Mouse (Mus musculus) MEL (cell line): ENCODE data around the gene Med13. TPM values are rescaled to one million over a fixed set of nuclear protein-coding genes. Genes with fewer than 3 reads are reported as not detected.

Experiments used
- DNase-seq: peaks from one replicate; pipeline ENCODE4 v3.0.0; 2011; ENCODE audit warnings: low read depth, low spot score
- H3K27ac ChIP-seq: 2 replicates; pipeline ENCODE4 v1.5.1; 2012; ENCODE audit warnings: low read depth, mild to moderate bottlenecking, control low read depth, low read length, moderate library complexity; ENCODE audit not compliant: control insufficient read depth
- H3K27me3 ChIP-seq, 2 experiments: fragments of 150-350 bp in 1 of 2; sonication (generic) in 1 of 2; 2 replicates each; pipeline ENCODE4 v1.6.1; 2012; ENCODE audit warnings: low read length in 2 of 2, mild to moderate bottlenecking in 2 of 2, improper control_type of control experiment in 1 of 2, moderate library complexity in 1 of 2; ENCODE audit not compliant: insufficient read depth in 2 of 2, control insufficient read depth in 1 of 2
- H3K36me3 ChIP-seq, 2 experiments: 2 replicates each; pipeline ENCODE4 v1.6.1; 2012 to 2014; ENCODE audit warnings: low read length in 2 of 2, improper control_type of control experiment in 1 of 2, inconsistent platforms in 1 of 2, mild to moderate bottlenecking in 1 of 2; ENCODE audit not compliant: insufficient read depth in 2 of 2, control insufficient read depth in 1 of 2
- H3K4me1 ChIP-seq, 2 experiments: fragments of 150-350 bp in 1 of 2; sonication (generic) in 1 of 2; 2 replicates each; pipeline ENCODE4 v1.6.1; 2012; ENCODE audit warnings: low read length in 2 of 2, improper control_type of control experiment in 1 of 2, mild to moderate bottlenecking in 1 of 2; ENCODE audit not compliant: insufficient read depth in 2 of 2, control insufficient read depth in 1 of 2
- H3K4me3 ChIP-seq, 2 experiments: fragments of 150-350 bp in 1 of 2; sonication (generic) in 1 of 2; 2 replicates each; pipeline ENCODE4 v1.5.1; 2012; ENCODE audit warnings: low read depth in 2 of 2, low read length in 2 of 2, mild to moderate bottlenecking in 2 of 2, moderate library complexity in 2 of 2, control low read depth in 1 of 2, improper control_type of control experiment in 1 of 2; ENCODE audit not compliant: control insufficient read depth in 1 of 2, insufficient read depth in 1 of 2
- H3K79me2 ChIP-seq: 2 replicates; pipeline ENCODE4 v1.6.1; 2012; ENCODE audit warnings: mild to moderate bottlenecking, low read length, moderate library complexity; ENCODE audit not compliant: control insufficient read depth, poor library complexity, insufficient read depth
- H3K9ac ChIP-seq: 2 replicates; pipeline ENCODE4 v1.6.1; 2012; ENCODE audit warnings: low read depth, mild to moderate bottlenecking, control low read depth, low read length, moderate library complexity; ENCODE audit not compliant: control insufficient read depth, poor library complexity, severe bottlenecking
- H3K9me3 ChIP-seq: fragments of 150-350 bp; sonication (generic); replicated peaks from 2 replicates; pipeline ENCODE4 v1.6.1; 2012; ENCODE audit warnings: mild to moderate bottlenecking, low read length, improper control_type of control experiment, moderate library complexity; ENCODE audit not compliant: insufficient read depth
- CHD2 ChIP-seq: IDR thresholded peaks from 2 replicates; pipeline ENCODE4 v1.6.1; 2011; ENCODE audit warnings: low read length, improper control_type of control experiment
- CTCF ChIP-seq, 3 experiments: IDR thresholded peaks in 2 of 3; conservative IDR thresholded peaks in 1 of 3; 2 replicates each; pipeline ENCODE4 v1.5.1; 2011 to 2012; ENCODE audit warnings: low read length in 3 of 3, low read depth in 2 of 3, mild to moderate bottlenecking in 2 of 3, improper control_type of control experiment in 1 of 3, inconsistent platforms in 1 of 3, mixed read lengths in 1 of 3, moderate library complexity in 1 of 3; ENCODE audit not compliant: control insufficient read depth in 1 of 3, insufficient read depth in 1 of 3, poor library complexity in 1 of 3, severe bottlenecking in 1 of 3
- E2F4 ChIP-seq: IDR thresholded peaks from 2 replicates; pipeline ENCODE4 v1.6.1; 2011; ENCODE audit warnings: low read depth, low read length, improper control_type of control experiment, borderline replicate concordance
- ELF1 ChIP-seq: IDR thresholded peaks from 2 replicates; pipeline ENCODE4 v1.6.1; 2014; ENCODE audit warnings: low read depth, mild to moderate bottlenecking, inconsistent platforms, low read length, improper control_type of control experiment, moderate library complexity
- EP300 ChIP-seq, 2 experiments: IDR thresholded peaks; 2 replicates each; pipeline ENCODE4 v1.6.1; 2011; ENCODE audit warnings: improper control_type of control experiment in 2 of 2, low read length in 2 of 2, low read depth in 1 of 2, mild to moderate bottlenecking in 1 of 2
- GABPA ChIP-seq: IDR thresholded peaks from 2 replicates; pipeline ENCODE4 v1.6.1; 2012; ENCODE audit warnings: low read depth, mild to moderate bottlenecking, inconsistent platforms, low read length, improper control_type of control experiment, moderate library complexity
- GATA1 ChIP-seq: IDR thresholded peaks from 2 replicates; pipeline ENCODE4 v1.6.1; 2011; ENCODE audit warnings: low read depth, low read length, improper control_type of control experiment
- HCFC1 ChIP-seq: IDR thresholded peaks from 2 replicates; pipeline ENCODE4 v1.6.1; 2012; ENCODE audit warnings: low read depth, mild to moderate bottlenecking, inconsistent platforms, low read length, improper control_type of control experiment, moderate library complexity
- JUND ChIP-seq: IDR thresholded peaks from 2 replicates; pipeline ENCODE4 v1.6.1; 2011; ENCODE audit warnings: low read depth, mild to moderate bottlenecking, improper control_type of control experiment, low read length
- KAT2A ChIP-seq: conservative IDR thresholded peaks from 2 replicates; pipeline ENCODE4 v1.6.1; 2012; ENCODE audit warnings: low read depth, low read length, improper control_type of control experiment, inconsistent platforms
- MAFK ChIP-seq: IDR thresholded peaks from 2 replicates; pipeline ENCODE4 v1.6.1; 2011; ENCODE audit warnings: low read depth, mild to moderate bottlenecking, low read length, improper control_type of control experiment, borderline replicate concordance
- MAZ ChIP-seq: IDR thresholded peaks from 2 replicates; pipeline ENCODE4 v1.6.1; 2012; ENCODE audit warnings: low read depth, mild to moderate bottlenecking, inconsistent platforms, low read length, improper control_type of control experiment
- MEF2A ChIP-seq: IDR thresholded peaks from 2 replicates; pipeline ENCODE4 v1.6.1; 2014; ENCODE audit warnings: low read depth, mild to moderate bottlenecking, inconsistent platforms, low read length, improper control_type of control experiment; ENCODE audit not compliant: poor library complexity, insufficient replicate concordance, severe bottlenecking; ENCODE audit errors: extremely low read depth
- NELFE ChIP-seq: IDR thresholded peaks from 2 replicates; pipeline ENCODE4 v1.6.1; 2011; ENCODE audit warnings: low read depth, low read length, improper control_type of control experiment
- NRF1 ChIP-seq: IDR thresholded peaks from 2 replicates; pipeline ENCODE4 v1.6.1; 2014; ENCODE audit warnings: low read depth, mild to moderate bottlenecking, inconsistent platforms, low read length, improper control_type of control experiment, moderate library complexity; ENCODE audit not compliant: poor library complexity, insufficient read depth, severe bottlenecking
- POLR2AphosphoS2 ChIP-seq: IDR thresholded peaks from 2 replicates; pipeline ENCODE4 v1.6.1; 2011; ENCODE audit warnings: low read length, improper control_type of control experiment
- SMC3 ChIP-seq: IDR thresholded peaks from 2 replicates; pipeline ENCODE4 v1.6.1; 2011; ENCODE audit warnings: low read depth, low read length, improper control_type of control experiment
- TBP ChIP-seq: IDR thresholded peaks from 2 replicates; pipeline ENCODE4 v1.8.0; 2011; ENCODE audit warnings: low read depth, low read length, improper control_type of control experiment
- TCF12 ChIP-seq: IDR thresholded peaks from 2 replicates; pipeline ENCODE4 v1.6.1; 2014; ENCODE audit warnings: low read depth, mild to moderate bottlenecking, inconsistent platforms, low read length, improper control_type of control experiment, moderate library complexity
- UBTF ChIP-seq: IDR thresholded peaks from 2 replicates; pipeline ENCODE4 v1.6.1; 2012; ENCODE audit warnings: low read depth, mild to moderate bottlenecking, inconsistent platforms, low read length, improper control_type of control experiment, moderate library complexity, borderline replicate concordance; ENCODE audit not compliant: insufficient read depth
- USF1 ChIP-seq: IDR thresholded peaks from 2 replicates; pipeline ENCODE4 v1.6.1; 2014; ENCODE audit warnings: low read depth, mild to moderate bottlenecking, inconsistent platforms, low read length, improper control_type of control experiment, moderate library complexity
- USF2 ChIP-seq, 2 experiments: IDR thresholded peaks; 2 replicates each; pipeline ENCODE4 v1.6.1; 2011 to 2012; ENCODE audit warnings: improper control_type of control experiment in 2 of 2, low read length in 2 of 2, borderline replicate concordance in 1 of 2, inconsistent platforms in 1 of 2, low read depth in 1 of 2, mild to moderate bottlenecking in 1 of 2; ENCODE audit not compliant: insufficient read depth in 1 of 2
- ZKSCAN1 ChIP-seq: IDR thresholded peaks from 2 replicates; pipeline ENCODE4 v1.6.1; 2012; ENCODE audit warnings: low read depth, mild to moderate bottlenecking, inconsistent platforms, low read length, improper control_type of control experiment, moderate library complexity
- ZMIZ1 ChIP-seq: IDR thresholded peaks from 2 replicates; pipeline ENCODE4 v1.6.1; 2012; ENCODE audit warnings: low read depth, mild to moderate bottlenecking, inconsistent platforms, low read length, improper control_type of control experiment, moderate library complexity
- ZNF384 ChIP-seq: IDR thresholded peaks from 2 replicates; pipeline ENCODE4 v1.6.1; 2012; ENCODE audit warnings: low read depth, mild to moderate bottlenecking, inconsistent platforms, low read length, improper control_type of control experiment
- polyA plus RNA-seq, 2 experiments: library from polyadenylated mRNA; stranded (reverse) in 1 of 2; unstranded in 1 of 2; fragments of >175 nt in 1 of 2; fragments of >200 nt in 1 of 2; gene quantifications; 2 replicates each; pipeline versions ENCODE4 v1.2.1 to v1.2.4; 2012; ENCODE audit warnings: low replicate concordance in 2 of 2, low read depth in 1 of 2; ENCODE audit not compliant: insufficient read length in 2 of 2, insufficient read depth in 1 of 2, missing spikeins in 1 of 2
- total RNA-seq: library from RNA; depleted of rRNA; stranded (reverse); fragments of 300-350 nt; gene quantifications from 2 replicates; pipeline ENCODE4 v1.2.3, GENCODE M21; 2012

The Med13 gene
- total and polyA plus RNA-seq, 3 experiments = 23.3 to 114 (median 26.4) TPM

DNA sequence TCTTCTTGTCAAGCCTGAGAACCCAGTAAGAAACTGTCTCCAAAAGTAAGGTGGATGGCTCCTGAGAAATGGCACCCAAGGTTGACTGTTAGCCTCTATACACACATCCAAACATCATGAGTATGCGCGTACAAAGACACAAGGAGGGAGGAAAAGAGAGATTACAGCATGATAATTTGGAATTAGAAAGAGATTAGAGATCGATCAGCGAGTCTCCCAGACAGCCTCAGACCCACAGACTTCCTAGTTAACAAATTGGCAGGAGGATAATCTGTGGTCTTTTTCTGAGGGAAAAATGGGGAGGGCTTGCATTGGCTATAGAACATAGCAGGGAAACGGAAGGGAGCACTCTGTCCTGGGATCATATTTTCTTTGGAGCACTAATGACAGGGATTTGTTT lies 20.4 kb upstream of the Med13 start:
- no peak for DNase-seq
- H3K36me3 ChIP-seq = peaks cover 0 to 9% of the 10 kb centered on the region in 2 experiments; a peak in 2 of 4 replicates
- no peaks in the 10 kb centered on the region for H3K27me3 ChIP-seq
- H3K4me3 ChIP-seq = no peak overlapping the region
- no peak overlapping the region for H3K27ac ChIP-seq
- TF ChIP-seq GATA1 (no peak), EP300 (IDR thresholded peaks at IDR 0.05; ENCODE audit: low read depth in 1 of 2, low read length in 2 of 2) (no peak), GABPA (no peak), TCF12 (no peak), CHD2 (no peak), TBP (no peak), NELFE (no peak), KAT2A (no peak), CTCF (IDR thresholded peaks at IDR 0.05 in 2 of 3, conservative IDR thresholded peaks at IDR 0.05 in 1 of 3; ENCODE audit: control insufficient read depth in 1 of 3, insufficient read depth in 1 of 3, low read depth in 2 of 3, low read length in 3 of 3, poor library complexity in 1 of 3, severe bottlenecking in 1 of 3) (no peak), SMC3 (no peak)
- TF ChIP-seq, all 39 proteins: peak for 0
- Histone ChIP-seq H3K9me3 (no peaks in the 10 kb centered on the region), H3K9ac (no peak overlapping the region), H3K79me2 (no peaks in the 10 kb centered on the region), H3K4me1 (peaks cover 2 to 12% of the 10 kb centered on the region in 2 experiments; a peak in 3 of 4 replicates)

DNA sequence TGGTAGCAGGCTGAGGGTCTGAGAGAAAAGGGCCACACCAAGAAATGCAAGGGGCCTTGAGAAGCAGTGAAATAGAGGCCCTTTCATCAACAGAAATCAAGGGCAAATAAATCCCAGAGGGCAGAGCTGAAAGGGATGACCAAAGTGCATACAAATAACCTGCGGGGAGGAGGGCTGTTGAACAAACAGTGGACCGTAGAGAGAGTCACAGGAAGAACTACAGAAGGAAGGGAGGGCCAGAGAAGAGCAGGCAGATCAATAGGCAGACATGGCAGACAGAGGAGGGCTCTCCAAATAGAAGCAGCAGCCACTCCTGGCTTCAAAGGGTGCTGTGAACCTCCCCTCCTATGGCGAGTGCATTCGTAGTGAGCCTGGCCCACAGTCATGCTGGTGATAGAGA lies 19.3 kb upstream of the Med13 start:
- H3K27ac ChIP-seq = no peak overlapping the region
- peaks cover 0 to under 1% of the 10 kb centered on the region in 2 experiments; a peak in 1 of 4 replicates for H3K36me3 ChIP-seq
- no peak for TF ChIP-seq GABPA
- TF ChIP-seq MAZ = no peak
- no peak for TF ChIP-seq JUND
- no peak for TF ChIP-seq ELF1
- TF ChIP-seq HCFC1 = no peak
- no peak for TF ChIP-seq ZNF384
- no peak for TF ChIP-seq USF2 (IDR thresholded peaks at IDR 0.05; ENCODE audit: borderline replicate concordance in 1 of 2, insufficient read depth in 1 of 2, low read depth in 1 of 2, low read length in 2 of 2)
- TF ChIP-seq USF1 = no peak
- TF ChIP-seq ZKSCAN1 = no peak
- TF ChIP-seq UBTF = no peak
- TF ChIP-seq ZMIZ1 = no peak
- TF ChIP-seq NELFE = no peak
- no peak for TF ChIP-seq POLR2AphosphoS2
- TF ChIP-seq MAFK = no peak
- no peak for TF ChIP-seq E2F4
- TF ChIP-seq MEF2A = no peak
- no peak for TF ChIP-seq NRF1
- TF ChIP-seq TCF12 = no peak
- peaks cover 0 to under 1% of the 10 kb centered on the region in 2 experiments; a peak in 1 of 4 replicates for H3K4me1 ChIP-seq
- no peak for DNase-seq
- no peaks in the 10 kb centered on the region for H3K27me3 ChIP-seq
- no peaks in the 10 kb centered on the region for H3K79me2 ChIP-seq
- no peaks in the 10 kb centered on the region for H3K9me3 ChIP-seq
- no peak overlapping the region for H3K4me3 ChIP-seq
- H3K9ac ChIP-seq = no peak overlapping the region
